Mouse (Mus musculus) megakaryocyte, embryonic 14.5 days (primary cell): Measurements from ENCODE around the gene Arhgap25.

ENCODE experiments used
- FLI1 ChIP-seq: IDR thresholded peaks from 2 replicates; pipeline ENCODE4 v1.6.1; 2012; ENCODE audit warnings: low read length, inconsistent platforms, mixed read lengths
- GATA1 ChIP-seq: IDR thresholded peaks from 3 replicates; pipeline ENCODE4 v1.6.1; 2012; ENCODE audit warnings: mixed read lengths, low read length, inconsistent platforms, borderline replicate concordance

DNA sequence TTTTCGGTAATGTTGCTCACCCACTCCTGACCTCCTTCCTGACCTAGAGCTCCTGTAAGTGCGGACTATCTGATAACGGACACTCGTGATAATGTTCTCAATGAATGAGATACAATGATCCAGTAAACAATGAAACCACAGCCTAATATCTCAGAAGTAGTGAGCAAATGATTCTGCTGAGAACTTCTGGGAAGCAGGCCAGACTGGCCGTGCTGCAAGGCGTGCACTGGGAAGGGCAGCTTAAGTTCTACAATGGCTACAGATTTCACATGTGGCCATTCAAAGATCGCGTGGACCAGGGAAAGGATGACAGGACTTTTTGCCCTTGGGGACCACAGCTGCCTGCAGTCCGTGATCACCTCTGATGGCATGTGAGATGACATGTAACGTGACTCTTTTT lies 64.7 kb downstream of the Arhgap25 start:
- no peak for TF ChIP-seq GATA1
- no peak for TF ChIP-seq FLI1
